Mouse (Mus musculus): ENCODE measurements around the gene Scd3. TPM values are rescaled to one million over a fixed set of nuclear protein-coding genes. Genes with fewer than 3 reads are reported as not detected.

Gene Scd3
- polyA plus RNA-seq, 1 experiment from 2014 or later: 0.97 TPM

- Histone ChIP-seq H3K4me1 (ENCODE audit: control insufficient read depth, insufficient read depth, low read length) (no peaks in the 10 kb centered on the region), H3K27me3 (ENCODE audit: control insufficient read depth, insufficient read depth, low read length) (no peaks in the 10 kb centered on the region), H3K9me3 (ENCODE audit: control insufficient read depth, low read depth, low read length) (no peaks in the 10 kb centered on the region), H3K27ac (ENCODE audit: low read length) (no peak overlapping the region), H3K4me2 (replicated peaks; ENCODE audit: low read depth, low read length) (no peak overlapping the region), H3K36me3 (ENCODE audit: control insufficient read depth, insufficient read depth, low read length) (no peaks in the 10 kb centered on the region), H3K4me3 (ENCODE audit: low read depth, low read length) (no peak overlapping the region), H3K9ac (replicated peaks; ENCODE audit: low read depth, low read length) (no peak overlapping the region)
- 81% methylated on average over 4 of the region's 4 CpGs for WGBS
- no peak for ATAC-seq (ENCODE audit: insufficient number of reproducible peaks, insufficient read depth, low FRiP score, low read depth)
Measured at GRCm38 (mm10) chr19:44189056-44189455, 14.0 kb upstream of the Scd3 start.

DNA sequence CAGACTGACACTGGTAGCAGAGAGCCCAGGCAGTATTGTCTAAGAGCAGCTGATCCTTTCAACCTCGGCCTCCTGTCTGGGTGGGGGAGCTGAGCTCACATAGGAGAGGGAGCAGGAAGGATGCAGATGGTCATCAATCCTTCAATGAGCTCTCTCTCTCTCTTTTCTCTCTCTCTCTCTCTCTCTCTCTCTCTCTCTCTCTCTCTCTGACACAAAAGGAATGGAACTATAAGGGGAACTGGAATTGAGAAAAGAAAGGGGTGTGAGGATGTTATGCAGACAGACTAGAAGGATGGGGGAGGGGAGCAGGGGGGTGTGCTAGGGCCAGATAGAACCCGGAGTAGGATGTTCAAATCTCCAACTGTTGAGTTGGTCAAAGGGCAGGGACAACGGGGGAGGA is 10.7 kb upstream of the Scd3 start, which contains the start of gene Pkd2l1:
Gene Pkd2l1, minus strand, starts transcription at position 101 of the 400 bp plus-strand sequence.
- no peaks in the 10 kb centered on the region for H3K9me3 ChIP-seq (ENCODE audit: control insufficient read depth, low read depth, low read length)
- ATAC-seq (ENCODE audit: insufficient number of reproducible peaks, insufficient read depth, low FRiP score, low read depth): no peak

GRCm38 (mm10) chr19:44193906-44194305 is 9.2 kb upstream of the Scd3 start:
- no peak overlapping the region for H3K4me3 ChIP-seq (ENCODE audit: low read depth, low read length)
- H3K36me3 ChIP-seq (ENCODE audit: control insufficient read depth, insufficient read depth, low read length): no peaks in the 10 kb centered on the region
- no peaks in the 10 kb centered on the region for H3K27me3 ChIP-seq (ENCODE audit: control insufficient read depth, insufficient read depth, low read length)
- WGBS: 81% methylated on average over 7 of the region's 7 CpGs
- no peak overlapping the region for H3K27ac ChIP-seq (ENCODE audit: low read length)
- no peak overlapping the region for H3K9ac ChIP-seq (replicated peaks; ENCODE audit: low read depth, low read length)
- no peaks in the 10 kb centered on the region for H3K9me3 ChIP-seq (ENCODE audit: control insufficient read depth, low read depth, low read length)
- H3K4me2 ChIP-seq (replicated peaks; ENCODE audit: low read depth, low read length): no peak overlapping the region
- ATAC-seq (ENCODE audit: insufficient number of reproducible peaks, insufficient read depth, low FRiP score, low read depth): no peak
- no peaks in the 10 kb centered on the region for H3K4me1 ChIP-seq (ENCODE audit: control insufficient read depth, insufficient read depth, low read length)

More for the DNA sequence above, 10.7 kb upstream of the Scd3 start, which contains the start of gene Pkd2l1:
- no peak within 1 kb of the TSS for H3K4me2 ChIP-seq (replicated peaks; ENCODE audit: low read depth, low read length)
- H3K27me3 ChIP-seq (ENCODE audit: control insufficient read depth, insufficient read depth, low read length): no peaks in the 10 kb centered on the region
- H3K36me3 ChIP-seq (ENCODE audit: control insufficient read depth, insufficient read depth, low read length): no peaks in the 10 kb centered on the region
- H3K4me1 ChIP-seq (ENCODE audit: control insufficient read depth, insufficient read depth, low read length): no peaks in the 10 kb centered on the region
- H3K4me3 ChIP-seq (ENCODE audit: low read depth, low read length): no peak within 1 kb of the TSS
- H3K9ac ChIP-seq (replicated peaks; ENCODE audit: low read depth, low read length): no peak within 1 kb of the TSS
- 39% methylated on average over 3 of the region's 3 CpGs for WGBS
- no peak within 1 kb of the TSS for H3K27ac ChIP-seq (ENCODE audit: low read length)

DNA sequence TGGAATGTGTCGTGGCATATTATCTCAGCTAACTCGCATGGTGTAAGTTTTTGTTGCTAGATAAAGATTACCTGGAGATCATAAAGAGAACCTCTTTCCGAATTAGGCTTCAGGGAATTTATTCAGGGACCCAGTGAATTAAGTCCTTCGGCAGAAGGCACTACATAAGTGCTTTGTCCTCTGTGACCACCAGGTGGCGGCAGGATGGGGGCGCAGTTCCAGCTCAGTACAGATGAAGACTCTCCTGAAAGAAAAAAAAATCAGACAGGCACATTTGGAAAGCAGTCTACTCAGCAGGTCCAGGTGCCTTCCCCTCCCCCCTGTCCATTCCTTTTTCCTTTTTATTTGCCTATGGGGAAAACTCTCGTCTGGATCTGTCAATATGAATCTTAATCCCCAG is 7.9 kb upstream of the Scd3 start:
- ATAC-seq (ENCODE audit: insufficient number of reproducible peaks, insufficient read depth, low FRiP score, low read depth): no peak
- Histone ChIP-seq H3K9ac (replicated peaks; ENCODE audit: low read depth, low read length) (no peak overlapping the region), H3K36me3 (ENCODE audit: control insufficient read depth, insufficient read depth, low read length) (no peaks in the 10 kb centered on the region), H3K4me3 (ENCODE audit: low read depth, low read length) (no peak overlapping the region), H3K4me2 (replicated peaks; ENCODE audit: low read depth, low read length) (no peak overlapping the region), H3K9me3 (ENCODE audit: control insufficient read depth, low read depth, low read length) (no peaks in the 10 kb centered on the region), H3K27ac (ENCODE audit: low read length) (no peak overlapping the region), H3K4me1 (ENCODE audit: control insufficient read depth, insufficient read depth, low read length) (no peaks in the 10 kb centered on the region), H3K27me3 (ENCODE audit: control insufficient read depth, insufficient read depth, low read length) (no peaks in the 10 kb centered on the region)
- 21% methylated on average over 7 of the region's 7 CpGs for WGBS

GRCm38 (mm10) chr19:44197053-44197852 is 5.8 kb upstream of the Scd3 start:
- Histone ChIP-seq H3K4me2 (replicated peaks; ENCODE audit: low read depth, low read length) (no peak overlapping the region), H3K27ac (ENCODE audit: low read length) (no peak overlapping the region), H3K9me3 (ENCODE audit: control insufficient read depth, low read depth, low read length) (no peaks in the 10 kb centered on the region), H3K27me3 (ENCODE audit: control insufficient read depth, insufficient read depth, low read length) (no peaks in the 10 kb centered on the region), H3K9ac (replicated peaks; ENCODE audit: low read depth, low read length) (no peak overlapping the region), H3K36me3 (ENCODE audit: control insufficient read depth, insufficient read depth, low read length) (no peaks in the 10 kb centered on the region), H3K4me1 (ENCODE audit: control insufficient read depth, insufficient read depth, low read length) (no peaks in the 10 kb centered on the region), H3K4me3 (ENCODE audit: low read depth, low read length) (no peak overlapping the region)
- no peak for ATAC-seq (ENCODE audit: insufficient number of reproducible peaks, insufficient read depth, low FRiP score, low read depth)
- WGBS: 86% methylated on average over 10 of the region's 10 CpGs

DNA sequence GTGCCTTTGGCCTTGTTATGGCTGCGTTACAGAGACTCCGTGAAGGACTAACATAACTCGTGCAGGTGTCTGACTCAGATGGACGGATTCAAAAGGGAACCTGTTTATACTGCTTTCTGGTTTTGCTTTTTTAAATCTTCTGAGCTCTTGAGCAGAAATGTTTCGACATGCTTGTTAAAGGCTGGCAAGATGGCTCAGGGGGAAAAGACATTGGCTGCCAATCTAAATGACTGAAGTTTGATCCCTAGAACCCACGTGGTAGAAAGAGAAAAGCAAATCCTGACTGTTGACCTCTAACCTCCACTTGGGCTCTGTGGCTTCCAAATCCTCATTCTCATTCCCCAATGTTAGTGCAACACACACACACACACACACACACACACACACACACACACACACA is 4.6 kb upstream of the Scd3 start:
- Histone ChIP-seq H3K9me3 (ENCODE audit: control insufficient read depth, low read depth, low read length) (no peaks in the 10 kb centered on the region), H3K4me2 (replicated peaks; ENCODE audit: low read depth, low read length) (no peak overlapping the region), H3K36me3 (ENCODE audit: control insufficient read depth, insufficient read depth, low read length) (no peaks in the 10 kb centered on the region), H3K4me1 (ENCODE audit: control insufficient read depth, insufficient read depth, low read length) (no peaks in the 10 kb centered on the region), H3K27me3 (ENCODE audit: control insufficient read depth, insufficient read depth, low read length) (no peaks in the 10 kb centered on the region), H3K27ac (ENCODE audit: low read length) (no peak overlapping the region), H3K4me3 (ENCODE audit: low read depth, low read length) (no peak overlapping the region), H3K9ac (replicated peaks; ENCODE audit: low read depth, low read length) (no peak overlapping the region)
- WGBS: 87% methylated on average over 6 of the region's 6 CpGs
- ATAC-seq (ENCODE audit: insufficient number of reproducible peaks, insufficient read depth, low FRiP score, low read depth): no peak

GRCm38 (mm10) chr19:44198964-44199363 is 4.1 kb upstream of the Scd3 start:
- H3K9me3 ChIP-seq (ENCODE audit: control insufficient read depth, low read depth, low read length): no peaks in the 10 kb centered on the region
- H3K36me3 ChIP-seq (ENCODE audit: control insufficient read depth, insufficient read depth, low read length): no peaks in the 10 kb centered on the region
- H3K4me3 ChIP-seq (ENCODE audit: low read depth, low read length): no peak overlapping the region
- WGBS: 77% methylated on average over 2 of the region's 2 CpGs
- H3K27me3 ChIP-seq (ENCODE audit: control insufficient read depth, insufficient read depth, low read length): no peaks in the 10 kb centered on the region
- no peak for ATAC-seq (ENCODE audit: insufficient number of reproducible peaks, insufficient read depth, low FRiP score, low read depth)
- H3K9ac ChIP-seq (replicated peaks; ENCODE audit: low read depth, low read length): no peak overlapping the region
- H3K4me2 ChIP-seq (replicated peaks; ENCODE audit: low read depth, low read length): no peak overlapping the region
- H3K4me1 ChIP-seq (ENCODE audit: control insufficient read depth, insufficient read depth, low read length): no peaks in the 10 kb centered on the region
- H3K27ac ChIP-seq (ENCODE audit: low read length): no peak overlapping the region

- no peak for ATAC-seq (ENCODE audit: insufficient number of reproducible peaks, insufficient read depth, low FRiP score, low read depth)
- 65% methylated on average over 2 of the region's 2 CpGs for WGBS
- H3K4me3 ChIP-seq (ENCODE audit: low read depth, low read length): no peak overlapping the region
- H3K9ac ChIP-seq (replicated peaks; ENCODE audit: low read depth, low read length): no peak overlapping the region
- no peak overlapping the region for H3K27ac ChIP-seq (ENCODE audit: low read length)
- H3K27me3 ChIP-seq (ENCODE audit: control insufficient read depth, insufficient read depth, low read length): no peaks in the 10 kb centered on the region
- H3K4me2 ChIP-seq (replicated peaks; ENCODE audit: low read depth, low read length): no peak overlapping the region
- no peaks in the 10 kb centered on the region for H3K36me3 ChIP-seq (ENCODE audit: control insufficient read depth, insufficient read depth, low read length)
- H3K4me1 ChIP-seq (ENCODE audit: control insufficient read depth, insufficient read depth, low read length): no peaks in the 10 kb centered on the region
- H3K9me3 ChIP-seq (ENCODE audit: control insufficient read depth, low read depth, low read length): no peaks in the 10 kb centered on the region
Measured at GRCm38 (mm10) chr19:44207079-44207478, 4.0 kb downstream of the Scd3 start.

- no peak for ATAC-seq (ENCODE audit: insufficient number of reproducible peaks, insufficient read depth, low FRiP score, low read depth)
- Histone ChIP-seq H3K36me3 (ENCODE audit: control insufficient read depth, insufficient read depth, low read length) (no peaks in the 10 kb centered on the region), H3K9me3 (ENCODE audit: control insufficient read depth, low read depth, low read length) (no peaks in the 10 kb centered on the region)
Measured at GRCm38 (mm10) chr19:44215255-44215654, 12.2 kb downstream of the Scd3 start.

More at GRCm38 (mm10) chr19:44215255-44215654, 12.2 kb downstream of the Scd3 start:
- Histone ChIP-seq H3K27ac (ENCODE audit: low read length) (no peak overlapping the region), H3K9ac (replicated peaks; ENCODE audit: low read depth, low read length) (no peak overlapping the region), H3K27me3 (ENCODE audit: control insufficient read depth, insufficient read depth, low read length) (no peaks in the 10 kb centered on the region), H3K4me2 (replicated peaks; ENCODE audit: low read depth, low read length) (no peak overlapping the region), H3K4me1 (ENCODE audit: control insufficient read depth, insufficient read depth, low read length) (no peaks in the 10 kb centered on the region), H3K4me3 (ENCODE audit: low read depth, low read length) (no peak overlapping the region)
- WGBS: 67% methylated on average over 12 of the region's 12 CpGs
